Mouse (Mus musculus) CH12.LX (cell line): ENCODE data around the gene Sp7. TPM values are rescaled to one million over a fixed set of nuclear protein-coding genes. Genes with fewer than 3 reads are reported as not detected.
A peak's percentile ranks its signal among the peaks of the same experiment; 100 is the strongest.

ENCODE experiments used
- DNase-seq: peaks from one replicate; pipeline ENCODE4 v3.0.0-alpha.2; 2013; ENCODE audit errors: extremely low read depth
- H3K27ac ChIP-seq: 2 replicates; pipeline ENCODE4 v1.5.1; 2012; ENCODE audit warnings: low read depth, mild to moderate bottlenecking, control low read depth, moderate library complexity; ENCODE audit not compliant: insufficient read depth
- H3K27me3 ChIP-seq: replicated peaks from 2 replicates; pipeline ENCODE3; 2012; ENCODE audit warnings: inconsistent platforms
- H3K36me3 ChIP-seq, 2 experiments: replicated peaks in 1 of 2; 2 replicates each; pipeline versions ENCODE3 to v1.6.1; 2012; ENCODE audit warnings: inconsistent platforms in 1 of 2, low read length in 1 of 2, mild to moderate bottlenecking in 1 of 2, mixed read lengths in 1 of 2, moderate library complexity in 1 of 2; ENCODE audit not compliant: control insufficient read depth in 1 of 2, insufficient read depth in 1 of 2
- H3K4me1 ChIP-seq, 2 experiments: 2 replicates each; pipeline ENCODE4 v1.6.1; 2012; ENCODE audit warnings: inconsistent platforms in 1 of 2, moderate library complexity in 1 of 2; ENCODE audit not compliant: insufficient read depth in 2 of 2, control insufficient read depth in 1 of 2
- H3K4me2 ChIP-seq: 2 replicates; pipeline ENCODE4 v1.6.1; 2012; ENCODE audit warnings: low read depth, mild to moderate bottlenecking, control low read depth; ENCODE audit not compliant: poor library complexity, insufficient read depth, severe bottlenecking
- H3K4me3 ChIP-seq, 3 experiments: fragments of 150-350 bp in 1 of 3; sonication (generic) in 1 of 3; replicated peaks in 1 of 3; 2 replicates each; pipeline versions ENCODE3 to v1.5.1; 2011 to 2012; ENCODE audit warnings: low read depth in 2 of 3, low read length in 2 of 3, mild to moderate bottlenecking in 2 of 3, moderate library complexity in 2 of 3, control low read depth in 1 of 3, improper control_type of control experiment in 1 of 3, inconsistent platforms in 1 of 3, mixed read lengths in 1 of 3; ENCODE audit not compliant: poor library complexity in 1 of 3
- H3K79me2 ChIP-seq: replicated peaks from 2 replicates; pipeline ENCODE4 v1.6.1; 2012; ENCODE audit warnings: mild to moderate bottlenecking, moderate library complexity; ENCODE audit not compliant: control insufficient read depth, poor library complexity, insufficient read depth, severe bottlenecking; ENCODE audit errors: extremely low read depth
- H3K9ac ChIP-seq: 2 replicates; pipeline ENCODE4 v1.6.1; 2012; ENCODE audit warnings: low read depth, mild to moderate bottlenecking, control low read depth, moderate library complexity; ENCODE audit not compliant: insufficient read depth
- H3K9me3 ChIP-seq: replicated peaks from 2 replicates; pipeline ENCODE3; 2012; ENCODE audit warnings: low read length, inconsistent platforms, mixed read lengths
- CTCF ChIP-seq, 2 experiments: IDR thresholded peaks in 1 of 2; conservative IDR thresholded peaks in 1 of 2; 2 replicates each; pipeline ENCODE4 v1.5.1; 2011 to 2012; ENCODE audit warnings: low read depth in 2 of 2, low read length in 2 of 2, improper control_type of control experiment in 1 of 2, inconsistent platforms in 1 of 2, mild to moderate bottlenecking in 1 of 2, moderate library complexity in 1 of 2
- ETS1 ChIP-seq: conservative IDR thresholded peaks from 2 replicates; pipeline ENCODE4 v1.6.1; 2012; ENCODE audit warnings: low read depth, mild to moderate bottlenecking, inconsistent platforms, low read length, improper control_type of control experiment, moderate library complexity
- GABPA ChIP-seq: IDR thresholded peaks from 2 replicates; pipeline ENCODE4 v1.6.1; 2012; ENCODE audit warnings: low read depth, low read length, improper control_type of control experiment, inconsistent platforms; ENCODE audit not compliant: insufficient replicate concordance
- IRF4 ChIP-seq: IDR thresholded peaks from 2 replicates; pipeline ENCODE4 v1.6.1; 2014; ENCODE audit warnings: low read depth, mild to moderate bottlenecking, inconsistent platforms, low read length, improper control_type of control experiment
- JUN ChIP-seq: IDR thresholded peaks from 2 replicates; pipeline ENCODE4 v1.6.1; 2011; ENCODE audit warnings: low read depth, mild to moderate bottlenecking, low read length, improper control_type of control experiment, moderate library complexity; ENCODE audit not compliant: insufficient read depth
- JUND ChIP-seq: conservative IDR thresholded peaks from 2 replicates; pipeline ENCODE4 v1.6.1; 2011; ENCODE audit warnings: low read depth, low read length, improper control_type of control experiment
- KAT2A ChIP-seq: IDR thresholded peaks from 2 replicates; pipeline ENCODE4 v1.6.1; 2012; ENCODE audit warnings: low read length, improper control_type of control experiment, inconsistent platforms; ENCODE audit not compliant: insufficient replicate concordance
- MXI1 ChIP-seq: IDR thresholded peaks from 2 replicates; pipeline ENCODE4 v1.6.1; 2011; ENCODE audit warnings: mild to moderate bottlenecking, low read depth, low read length, improper control_type of control experiment
- MYC ChIP-seq: IDR thresholded peaks from 2 replicates; pipeline ENCODE4 v1.6.1; 2011; ENCODE audit warnings: low read depth, mild to moderate bottlenecking, improper control_type of control experiment, low read length
- POLR2A ChIP-seq: IDR thresholded peaks from 2 replicates; pipeline ENCODE4 v1.6.1; 2011; ENCODE audit warnings: low read depth, mild to moderate bottlenecking, improper control_type of control experiment, low read length
- UBTF ChIP-seq: IDR thresholded peaks from 2 replicates; pipeline ENCODE4 v1.6.1; 2012; ENCODE audit warnings: low read depth, mild to moderate bottlenecking, inconsistent platforms, low read length, improper control_type of control experiment, moderate library complexity
- dilution Hi-C: fragments of 300-500 bp; cut with MboI; formaldehyde crosslinking; loops from 2 replicates; pipeline ENCODE4 v1.14.3; 2020; ENCODE audit warnings: low sequenced_read_pairs; ENCODE audit not compliant: extremely low pct_unique_long_range_greater_than_20kb, extremely low pct_ligation_motif_present
- in situ Hi-C: fragments of 300-500 bp; cut with MboI; formaldehyde crosslinking; loops from 3 replicates; pipeline ENCODE4 v1.14.3; 2019; ENCODE audit warnings: low sequenced_read_pairs, low pct_ligation_motif_present, low pct_unique_long_range_greater_than_20kb, mixed read lengths
- polyA plus RNA-seq: library from polyadenylated mRNA; unstranded; fragments of >175 nt; gene quantifications from 2 replicates; pipeline ENCODE4 v1.2.1, GENCODE M21; 2012; ENCODE audit warnings: low read depth; ENCODE audit not compliant: insufficient read length
- total RNA-seq, 2 experiments: library from RNA; depleted of rRNA; stranded (reverse); fragments of 300-350 nt in 1 of 2; fragments of >200 nt in 1 of 2; gene quantifications; 2 replicates each; pipeline ENCODE4 v1.2.3; 2012 to 2014

The Sp7 gene
- total and polyA plus RNA-seq, 3 experiments = not detected

DNA sequence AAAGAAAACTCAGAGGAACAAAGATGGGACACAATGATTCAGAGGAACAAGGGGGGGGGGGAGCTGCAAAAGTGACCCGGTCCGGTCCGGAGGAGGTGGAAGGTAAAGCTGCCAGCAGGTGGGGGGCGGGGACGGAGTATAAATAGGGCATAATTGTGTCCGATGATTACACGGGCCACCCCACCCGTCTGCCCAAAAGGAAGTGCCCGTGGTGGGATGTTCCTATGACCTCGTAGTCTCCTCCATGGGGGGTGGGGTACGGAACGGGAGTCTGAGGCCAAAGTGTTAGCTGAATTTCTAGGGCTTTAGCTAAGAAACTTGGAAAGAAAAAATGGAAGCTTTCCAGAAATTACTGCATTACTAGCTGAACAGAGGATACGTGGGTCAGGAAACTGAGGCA lies 3.0 kb upstream of the Sp7 start:
- Histone ChIP-seq H3K4me3 (no peak overlapping the region), H3K4me2 (peak overlapping the region; percentile 47), H3K36me3 (no peaks in the 10 kb centered on the region)
- TF ChIP-seq MYC (no peak), IRF4 (no peak), KAT2A (no peak), ETS1 (no peak)
- TF ChIP-seq, all 38 proteins: peak for 0
- H3K79me2 ChIP-seq = no peaks in the 10 kb centered on the region
- H3K4me1 ChIP-seq = peaks cover 5 to 6% of the 10 kb centered on the region in 2 experiments; a peak in 3 of 4 replicates
- DNase-seq = no peak
- no peak overlapping the region for H3K9ac ChIP-seq
- in situ Hi-C loops (no loop called here), dilution Hi-C loops (no loop called here)
- H3K9me3 ChIP-seq = no peaks in the 10 kb centered on the region
- no peak overlapping the region for H3K27ac ChIP-seq
- peaks cover 64% of the 10 kb centered on the region for H3K27me3 ChIP-seq

DNA sequence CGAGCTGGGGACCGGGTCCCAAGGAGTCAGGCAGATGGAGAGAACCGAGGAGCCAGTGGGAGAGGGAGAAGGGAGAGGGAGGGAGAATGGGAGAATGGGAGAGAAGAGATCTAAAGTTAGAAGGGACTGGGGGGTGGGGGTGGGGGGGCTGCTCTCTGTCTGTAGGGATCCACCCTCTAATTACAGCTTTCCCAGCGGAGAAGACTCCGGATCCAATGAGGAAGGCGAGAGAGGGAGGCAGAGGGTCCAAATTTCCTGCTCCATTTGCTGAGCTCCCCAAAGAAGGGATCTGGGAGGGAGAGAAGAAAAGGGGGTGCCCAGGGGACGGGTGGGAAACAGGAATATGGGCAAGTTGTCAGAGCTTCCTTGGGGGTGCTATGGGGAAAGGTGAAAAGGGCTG lies 744 bp downstream of the Sp7 start:
- peaks cover 6 to 7% of the 10 kb centered on the region in 2 experiments; a peak in 3 of 4 replicates for H3K4me1 ChIP-seq
- DNase-seq = no peak
- no peak overlapping the region for H3K9ac ChIP-seq
- H3K36me3 ChIP-seq = no peaks in the 10 kb centered on the region
- no peak overlapping the region for H3K4me2 ChIP-seq
- H3K4me3 ChIP-seq = no peak overlapping the region
- H3K27me3 ChIP-seq = peaks cover 70% of the 10 kb centered on the region
- no peak for TF ChIP-seq IRF4
- TF ChIP-seq, all 38 proteins: peak for 0
- Histone ChIP-seq H3K9me3 (no peaks in the 10 kb centered on the region), H3K27ac (no peak overlapping the region), H3K79me2 (no peaks in the 10 kb centered on the region)
- dilution Hi-C loops (no loop called here), in situ Hi-C loops (no loop called here)

- H3K79me2 ChIP-seq = no peaks in the 10 kb centered on the region
- in situ Hi-C loops (no loop called here), dilution Hi-C loops (no loop called here)
- H3K4me1 ChIP-seq = peaks cover 6 to 7% of the 10 kb centered on the region in 2 experiments; a peak in 3 of 4 replicates
- H3K27me3 ChIP-seq = peaks cover 66% of the 10 kb centered on the region
- H3K4me2 ChIP-seq = no peak overlapping the region
- no peaks in the 10 kb centered on the region for H3K36me3 ChIP-seq
- no peak overlapping the region for H3K9ac ChIP-seq
- H3K4me3 ChIP-seq = no peak overlapping the region
- no peaks in the 10 kb centered on the region for H3K9me3 ChIP-seq
- 0 out of 4 replicates have a peak, but pooled peaks of 1 of the 2 experiments have one; percentile 7 for TF ChIP-seq CTCF (conservative IDR thresholded peaks at IDR 0.05 in 1 of 2, IDR thresholded peaks at IDR 0.05 in 1 of 2; ENCODE audit: low read depth in 2 of 2, low read length in 2 of 2)
- no peak for TF ChIP-seq MXI1
- TF ChIP-seq, all 38 proteins: peak for 1
- H3K27ac ChIP-seq = no peak overlapping the region
- no peak for DNase-seq
These were observed 2.3 kb downstream of the Sp7 start for GRCm38 (mm10) chr15:102364678-102365077.

GRCm38 (mm10) chr15:102362648-102363047 lies 4.3 kb downstream of the Sp7 start:
- DNase-seq = no peak
- H3K9me3 ChIP-seq = no peaks in the 10 kb centered on the region
- no peaks in the 10 kb centered on the region for H3K79me2 ChIP-seq
- peak overlapping the region; percentile 72 for H3K4me2 ChIP-seq
- H3K4me3 ChIP-seq = no peak overlapping the region
- no peaks in the 10 kb centered on the region for H3K36me3 ChIP-seq
- in situ Hi-C loops = no loop called here
- dilution Hi-C loops = no loop called here
- H3K27me3 ChIP-seq = peaks cover 77% of the 10 kb centered on the region
- TF ChIP-seq POLR2A (no peak), CTCF (conservative IDR thresholded peaks at IDR 0.05 in 1 of 2, IDR thresholded peaks at IDR 0.05 in 1 of 2; ENCODE audit: low read depth in 2 of 2, low read length in 2 of 2) (no peak; a peak in 1 of 4 replicates), JUND (no peak), IRF4 (no peak), GABPA (no peak), UBTF (no peak), JUN (no peak), KAT2A (no peak)
- TF ChIP-seq, all 38 proteins: peak for 0
- no peak overlapping the region for H3K27ac ChIP-seq
- peaks cover 7 to 13% of the 10 kb centered on the region in 2 experiments; a peak in 3 of 4 replicates for H3K4me1 ChIP-seq
- H3K9ac ChIP-seq = no peak overlapping the region
